Mouse (Mus musculus) embryonic facial prominence, embryonic 14.5 days (tissue): ENCODE measurements around the gene Hps3. TPM values are rescaled to one million over a fixed set of nuclear protein-coding genes. Genes with fewer than 3 reads are reported as not detected.
A peak's percentile ranks its signal among the peaks of the same experiment; 100 is the strongest.

Experiments
- ATAC-seq: fragments of 200-750 bp; cut with Nextera tagmentation; 2 replicates; pipeline ENCODE4 v1.8.0; 2017; ENCODE audit warnings: low read depth, moderate number of reproducible peaks, moderate TSS enrichment
- DNase-seq: peaks from one replicate; pipeline ENCODE4 v3.0.0-alpha.2; 2015; ENCODE audit warnings: low spot score
- H3K27ac ChIP-seq: fragments of 300-500 bp; sonication (generic); replicated peaks from 2 replicates; pipeline ENCODE4 v1.5.1; 2014; ENCODE audit warnings: low read depth, mild to moderate bottlenecking, low read length, moderate library complexity
- H3K27me3 ChIP-seq: fragments of 300-500 bp; sonication (generic); replicated peaks from 2 replicates; pipeline ENCODE4 v1.6.1; 2014; ENCODE audit warnings: low read length; ENCODE audit not compliant: control insufficient read depth, insufficient read depth
- H3K36me3 ChIP-seq: fragments of 300-500 bp; sonication (generic); 2 replicates; pipeline ENCODE4 v1.6.1; 2014; ENCODE audit warnings: low read length, mixed read lengths; ENCODE audit not compliant: control insufficient read depth, insufficient read depth
- H3K4me1 ChIP-seq: fragments of 300-500 bp; sonication (generic); 2 replicates; pipeline ENCODE4 v1.6.1; 2014; ENCODE audit warnings: antibody characterized with exemption, low read length; ENCODE audit not compliant: control insufficient read depth, insufficient read depth
- H3K4me2 ChIP-seq: fragments of 300-500 bp; sonication (generic); 2 replicates; pipeline ENCODE4 v1.6.1; 2014; ENCODE audit warnings: low read depth, mild to moderate bottlenecking, low read length, moderate library complexity, mixed read lengths
- H3K4me3 ChIP-seq: fragments of 300-500 bp; sonication (generic); 2 replicates; pipeline ENCODE4 v1.5.1; 2014; ENCODE audit warnings: low read depth, mild to moderate bottlenecking, low read length
- H3K9ac ChIP-seq: fragments of 300-500 bp; sonication (generic); 2 replicates; pipeline ENCODE4 v1.6.1; 2014; ENCODE audit warnings: low read depth, mild to moderate bottlenecking, low read length, moderate library complexity, mixed read lengths
- H3K9me3 ChIP-seq: fragments of 300-500 bp; sonication (generic); 2 replicates; pipeline ENCODE4 v1.6.1; 2016; ENCODE audit warnings: low read length; ENCODE audit not compliant: control insufficient read depth
- WGBS: fragments of 180-500 bp; shearing (Covaris S2); extraction: QIAGEN DNeasy Blood & Tissue Kit; methylation state at CpG from one replicate; pipeline ENCODE4 v1.1.7; 2014; 5-methylcytosine and 5-hydroxymethylcytosine counted together
- polyA plus RNA-seq: library from polyadenylated mRNA; unstranded; fragments of >200 nt; fragmentation: Nextera tagmentation; extraction: Ambion mirVana; gene quantifications from 2 replicates; pipeline ENCODE4 v1.2.1, GENCODE M21; 2014

The Hps3 gene
- polyA plus RNA-seq, 1 experiment from 2014 or later = 9.9 TPM

- no peaks in the 10 kb centered on the region for H3K36me3 ChIP-seq
- 13% methylated on average over 10 of the region's 10 CpGs for WGBS
- H3K27me3 ChIP-seq = no peaks in the 10 kb centered on the region
- ATAC-seq (no peak), DNase-seq (no peak)
- H3K27ac ChIP-seq = no peak overlapping the region
- H3K9ac ChIP-seq = peak overlapping the region; percentile 68
- H3K4me3 ChIP-seq = peak overlapping the region; percentile 80
- peak overlapping the region; percentile 73 for H3K4me2 ChIP-seq
- H3K4me1 ChIP-seq = no peaks in the 10 kb centered on the region
- H3K9me3 ChIP-seq = no peaks in the 10 kb centered on the region
Observed at GRCm38 (mm10) chr3:20033761-20034718, 1.1 kb downstream of the Hps3 start.

DNA sequence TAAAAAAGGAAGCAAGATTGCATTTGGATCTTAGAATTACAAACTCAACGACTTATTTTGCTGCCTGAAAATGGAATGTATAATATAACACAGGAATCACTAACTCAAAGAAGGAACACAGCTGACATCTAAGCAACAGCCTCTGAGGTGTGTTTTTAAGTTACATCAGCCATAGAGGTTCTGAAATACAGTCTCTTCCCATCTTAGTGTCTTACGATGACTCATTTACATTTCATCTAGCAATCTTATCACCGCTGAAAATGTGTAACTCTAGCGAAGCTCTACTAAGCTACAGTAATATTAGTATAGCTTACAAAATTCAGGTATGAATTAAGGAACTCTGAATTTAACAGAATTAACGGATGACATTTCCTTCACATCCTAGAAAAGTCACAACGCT lies 4.3 kb downstream of the Hps3 start:
- WGBS = 91% methylated on average over 6 of the region's 6 CpGs
- no peak for ATAC-seq

GRCm38 (mm10) chr3:20028640-20029039 lies 6.5 kb downstream of the Hps3 start:
- H3K27me3 ChIP-seq = no peaks in the 10 kb centered on the region
- H3K4me2 ChIP-seq = no peak overlapping the region
- H3K36me3 ChIP-seq = peaks cover 20% of the 10 kb centered on the region
- no peaks in the 10 kb centered on the region for H3K4me1 ChIP-seq
- H3K9me3 ChIP-seq = no peaks in the 10 kb centered on the region
- DNase-seq = no peak
- no peak overlapping the region for H3K27ac ChIP-seq
- 94% methylated on average over 3 of the region's 3 CpGs for WGBS
- H3K4me3 ChIP-seq = no peak overlapping the region
- H3K9ac ChIP-seq = no peak overlapping the region
- no peak for ATAC-seq

More for the DNA sequence above, 4.3 kb downstream of the Hps3 start:
- Histone ChIP-seq H3K9me3 (no peaks in the 10 kb centered on the region), H3K4me2 (no peak overlapping the region), H3K9ac (no peak overlapping the region), H3K4me3 (no peak overlapping the region), H3K4me1 (no peaks in the 10 kb centered on the region), H3K27ac (no peak overlapping the region), H3K36me3 (peaks cover 2% of the 10 kb centered on the region; the same call in 1 of the 2 replicates), H3K27me3 (no peaks in the 10 kb centered on the region)
- no peak for DNase-seq

- no peaks in the 10 kb centered on the region for H3K4me1 ChIP-seq
- no peaks in the 10 kb centered on the region for H3K9me3 ChIP-seq
- H3K36me3 ChIP-seq = peaks cover 29% of the 10 kb centered on the region
- 91% methylated on average over 5 of the region's 5 CpGs for WGBS
- H3K9ac ChIP-seq = no peak overlapping the region
- DNase-seq = no peak
- no peak overlapping the region for H3K4me2 ChIP-seq
- no peak overlapping the region for H3K27ac ChIP-seq
- no peak for ATAC-seq
- no peak overlapping the region for H3K4me3 ChIP-seq
- H3K27me3 ChIP-seq = no peaks in the 10 kb centered on the region
Observed at GRCm38 (mm10) chr3:20027788-20028187, 7.3 kb downstream of the Hps3 start.

GRCm38 (mm10) chr3:20026996-20027689 lies 8.0 kb downstream of the Hps3 start:
- Histone ChIP-seq H3K27ac (no peak overlapping the region), H3K36me3 (peaks cover 35% of the 10 kb centered on the region), H3K27me3 (no peaks in the 10 kb centered on the region), H3K4me2 (no peak overlapping the region), H3K9me3 (no peaks in the 10 kb centered on the region), H3K4me3 (no peak overlapping the region), H3K4me1 (no peaks in the 10 kb centered on the region), H3K9ac (no peak overlapping the region)
- no peak for ATAC-seq
- DNase-seq = no peak
- 87% methylated on average over 8 of the region's 8 CpGs for WGBS

- Histone ChIP-seq H3K4me1 (no peaks in the 10 kb centered on the region), H3K4me2 (no peak overlapping the region), H3K4me3 (no peak overlapping the region), H3K27me3 (no peaks in the 10 kb centered on the region), H3K9me3 (no peaks in the 10 kb centered on the region), H3K9ac (no peak overlapping the region), H3K27ac (no peak overlapping the region), H3K36me3 (peaks cover 36% of the 10 kb centered on the region)
- DNase-seq = no peak
- no peak for ATAC-seq
Observed at GRCm38 (mm10) chr3:20026481-20026880, 8.6 kb downstream of the Hps3 start.

GRCm38 (mm10) chr3:20023832-20024231 lies 11.3 kb downstream of the Hps3 start:
- no peak overlapping the region for H3K4me3 ChIP-seq
- WGBS = 53% methylated on average over 1 of the region's 1 CpGs
- no peak for ATAC-seq
- no peak for DNase-seq
- no peak overlapping the region for H3K4me2 ChIP-seq
- no peak overlapping the region for H3K27ac ChIP-seq
- H3K4me1 ChIP-seq = no peaks in the 10 kb centered on the region
- no peaks in the 10 kb centered on the region for H3K9me3 ChIP-seq
- no peak overlapping the region for H3K9ac ChIP-seq
- H3K27me3 ChIP-seq = no peaks in the 10 kb centered on the region
- H3K36me3 ChIP-seq = peaks cover 44% of the 10 kb centered on the region

DNA sequence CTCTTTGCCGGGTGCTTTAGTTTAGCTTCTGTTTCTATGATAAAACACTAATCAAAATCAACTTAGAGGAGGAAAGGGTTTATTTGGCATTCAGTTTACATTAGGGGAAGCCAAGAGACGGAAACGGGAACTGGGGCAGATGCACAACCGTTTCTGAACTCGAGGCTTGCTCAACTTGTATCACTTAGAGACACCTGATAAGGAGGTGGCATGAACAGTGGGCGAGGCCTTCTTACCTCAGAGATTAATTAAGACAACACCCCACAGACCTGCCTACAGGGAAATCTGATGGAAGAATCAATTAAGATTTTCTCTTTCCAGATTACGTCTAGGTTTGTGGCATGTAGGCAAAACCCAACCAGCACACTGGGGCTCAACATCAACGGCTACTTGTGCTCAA lies 17.0 kb downstream of the Hps3 start:
- Histone ChIP-seq H3K27me3 (no peaks in the 10 kb centered on the region), H3K36me3 (peaks cover 43% of the 10 kb centered on the region; the same call in 1 of the 2 replicates), H3K9me3 (no peaks in the 10 kb centered on the region), H3K9ac (no peak overlapping the region), H3K4me1 (no peaks in the 10 kb centered on the region), H3K27ac (no peak overlapping the region), H3K4me2 (no peak overlapping the region), H3K4me3 (no peak overlapping the region)
- ATAC-seq (peak; percentile 67; the same call in 1 of the 2 replicates), DNase-seq (no peak)
- 88% methylated on average over 8 of the region's 8 CpGs for WGBS
